Mouse (Mus musculus) adrenal gland, postnatal 36 days (tissue): ENCODE measurements around the gene Gm11009. TPM values are rescaled to one million over a fixed set of nuclear protein-coding genes. Genes with fewer than 3 reads are reported as not detected.
"Not testable (repeated sequence)": the region's sequence is repeated elsewhere in the genome, so short reads cannot be mapped to it uniquely, and the experiment has no call there.

Experiments
- DNase-seq, 2 experiments: peaks; one replicate each; pipeline ENCODE4 v3.0.0; 2021; ENCODE audit warnings: mixed read lengths in 1 of 2
- long read RNA-seq, 2 experiments: library from polyadenylated mRNA; stranded (forward); transcript quantifications; one replicate each; pipeline ENCODE4 v2.0.0; 2021; ENCODE audit warnings: borderline sequencing depth in 2 of 2
- total RNA-seq, 2 experiments: library from RNA; stranded (reverse); gene quantifications; 2 replicates each; pipeline ENCODE4 v1.2.3; 2021

Gene Gm11009
- not detected for total RNA-seq
- long read RNA-seq, experiment 1 = 0 reads
- long read RNA-seq, experiment 2 = 0 reads

DNA sequence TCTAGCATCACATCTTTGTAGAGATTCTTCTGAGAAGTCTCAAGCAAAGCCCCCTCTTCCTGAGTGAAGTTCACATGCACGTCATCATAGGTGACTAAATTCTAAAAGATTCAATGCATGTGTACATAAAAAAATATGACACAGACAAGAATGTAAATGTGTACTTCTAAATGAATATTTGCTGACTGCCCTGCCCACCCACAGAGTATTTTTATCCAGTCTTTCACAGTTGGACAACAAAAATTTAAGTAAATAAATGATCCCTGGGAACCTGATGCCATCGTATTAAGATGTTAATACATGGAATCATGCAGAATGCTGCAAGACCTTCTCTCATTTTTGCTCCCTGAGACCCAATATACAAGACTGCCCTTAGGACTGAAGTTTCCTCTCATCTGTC, at the start of gene Gm11009:
Gene Gm11009 (minus strand): TSS at position 101 of the 400 bp plus-strand sequence.
- not testable (repeated sequence) for DNase-seq

Other genes starting within 250 kb of the Gm11009 start
- gene Gm2004, start 169.7 kb downstream of the Gm11009 start, total RNA-seq = 10 to 100 TPM; 10.9 to 17.6 TPM
- gene 2210418O10Rik, start 92.9 kb downstream of the Gm11009 start, total RNA-seq = 1 to 10 TPM; 6.4 to 9.5 TPM
- gene Gm14435, start 104.1 kb upstream of the Gm11009 start, total RNA-seq = 10 to 100 TPM; 12.7 to 12.9 TPM
- 1 to 10 TPM in 1 of 2 experiments, not detected in 1; 1.0 TPM for gene Gm14434, start 167.3 kb upstream of the Gm11009 start, total RNA-seq
- not detected for gene Zfp967, start 201.6 kb upstream of the Gm11009 start, total RNA-seq